Mouse (Mus musculus): ENCODE data around the gene Klrb1c.
"Not testable (repeated sequence)": the region's sequence is repeated elsewhere in the genome, so short reads cannot be mapped to it uniquely, and the experiment has no call there.

Klrb1c gene

DNA sequence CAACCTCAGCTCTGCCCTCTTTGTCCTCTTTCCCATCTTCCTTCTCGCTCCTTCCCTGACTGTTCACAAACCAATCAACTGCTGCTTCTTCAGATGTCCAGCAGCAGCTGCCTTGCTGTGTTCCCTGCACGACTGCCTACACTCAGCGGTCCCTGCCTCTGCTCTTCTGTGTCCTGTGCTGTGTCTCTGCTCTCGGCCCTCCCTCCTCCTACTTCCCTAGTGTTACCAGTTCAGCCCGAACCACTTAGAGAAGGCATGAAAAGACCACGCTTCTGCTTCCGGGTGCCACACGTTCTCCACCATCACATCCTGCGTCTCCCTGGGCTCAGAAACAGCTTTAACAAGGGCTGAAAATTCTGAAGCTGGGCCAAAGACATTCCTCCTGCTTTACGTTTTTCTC, 34.8 kb downstream of the Klrb1c start:
- DNase-seq: peak; percentile 26 to 27

DNA sequence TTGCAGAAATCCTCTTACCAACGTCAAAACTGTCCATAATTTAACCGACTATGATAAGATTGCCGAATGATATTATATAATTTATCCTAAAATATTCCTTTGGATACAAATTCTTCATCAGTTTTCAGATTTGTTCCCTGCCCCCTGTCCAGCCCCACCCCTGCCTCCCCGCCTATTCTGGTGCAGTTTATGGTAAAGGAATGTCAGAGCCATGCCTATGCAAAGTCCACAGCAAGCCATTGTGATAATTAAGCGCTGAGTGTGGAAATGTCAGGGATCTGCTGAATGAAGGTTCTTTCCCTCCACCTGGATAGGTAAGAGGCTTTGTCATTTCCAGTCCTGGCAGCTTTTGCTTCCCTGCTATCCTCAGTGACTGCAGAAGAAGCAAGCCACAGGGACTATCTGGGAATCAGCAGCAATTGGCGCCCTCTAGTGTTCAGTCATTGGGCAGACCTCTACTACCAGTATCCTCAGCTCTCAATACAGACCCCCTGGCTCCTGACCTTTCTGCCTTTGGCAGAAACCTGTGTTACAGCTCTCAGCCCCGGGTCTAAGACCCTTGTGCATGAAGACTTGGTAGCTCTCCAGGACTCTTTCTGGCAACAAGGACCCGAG, 35.3 kb downstream of the Klrb1c start:
- peak; percentile 92 to 93 for DNase-seq

DNA sequence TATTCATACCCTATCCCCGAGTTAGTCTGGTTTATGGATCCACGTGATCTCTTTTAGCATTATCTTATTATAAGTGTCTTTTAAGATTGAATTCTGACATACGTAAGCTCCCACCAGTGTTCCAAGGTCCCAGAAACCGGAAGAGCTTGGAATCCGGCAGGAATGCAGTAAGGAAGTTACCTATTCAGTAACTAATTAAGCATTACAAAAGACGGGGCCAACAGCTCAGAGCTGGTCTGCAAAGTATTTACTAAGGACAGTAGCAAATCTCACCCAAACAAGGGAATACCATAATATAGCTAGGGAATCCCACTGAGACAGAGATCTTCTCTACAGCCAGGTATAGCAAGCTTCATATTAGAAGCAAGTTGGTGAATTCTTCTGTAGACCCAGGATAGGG, 42.0 kb downstream of the Klrb1c start:
- DNase-seq: not testable (repeated sequence)

DNA sequence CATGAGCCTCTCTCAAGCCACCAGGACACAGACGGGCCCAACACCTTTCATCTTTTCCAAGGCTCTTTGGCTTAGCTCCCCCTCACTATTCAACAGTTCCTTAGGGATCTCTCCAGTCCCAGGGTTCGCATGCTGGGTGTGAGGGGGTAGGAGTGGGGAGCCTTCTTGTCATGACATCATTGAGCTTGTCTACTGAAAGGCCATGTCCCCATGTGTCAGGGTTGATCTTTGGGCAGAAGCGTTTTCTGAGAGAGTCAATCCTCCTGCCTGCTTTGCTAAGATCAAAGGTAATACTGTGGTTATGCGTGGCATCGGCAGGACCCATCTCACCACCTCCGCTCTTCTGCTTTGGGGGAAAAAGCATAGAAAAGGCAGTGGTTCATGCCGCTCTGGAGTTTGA, 51.6 kb downstream of the Klrb1c start:
- no peak for DNase-seq

DNA sequence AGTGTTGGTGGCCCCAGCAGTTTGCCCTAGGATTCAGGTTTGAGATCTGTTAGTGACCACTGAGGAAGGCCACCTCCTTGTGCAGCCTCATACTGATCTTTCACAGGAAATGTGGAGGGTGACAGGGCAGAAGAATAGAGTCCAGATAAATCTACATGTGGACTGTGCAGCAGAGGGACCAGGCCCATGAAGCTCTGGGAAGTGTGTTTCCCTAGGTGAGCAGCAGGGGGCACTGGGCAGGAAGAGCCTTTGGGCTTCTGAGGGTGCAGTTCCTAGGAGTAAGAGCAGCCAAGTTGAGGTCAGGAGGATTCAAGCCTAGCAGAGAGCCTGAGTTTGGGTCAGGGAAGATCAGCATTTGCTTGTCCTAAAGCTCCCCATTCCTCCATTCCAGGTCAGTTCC, 52.9 kb downstream of the Klrb1c start:
- DNase-seq: peak in 1 of 2 experiments; percentile 41

DNA sequence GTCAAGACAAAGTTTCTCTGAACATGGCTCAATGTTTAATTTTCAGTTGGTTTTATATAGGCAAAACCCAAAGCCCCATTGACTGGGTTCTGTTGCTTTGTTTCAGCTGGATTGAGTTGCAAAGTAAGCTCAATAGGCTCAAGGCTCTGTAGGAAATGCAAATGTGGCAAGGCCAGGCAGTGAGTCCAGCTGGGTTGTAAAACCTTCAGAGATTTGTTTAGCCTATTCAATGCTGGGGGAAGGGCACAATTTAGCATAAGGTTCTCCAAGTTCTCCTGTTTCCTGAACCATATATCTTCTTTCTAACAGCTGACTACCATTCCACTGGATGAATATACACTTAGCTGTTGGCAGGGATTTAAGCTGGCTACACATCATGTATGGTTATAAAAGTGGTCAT, 54.1 kb downstream of the Klrb1c start:
- DNase-seq: no peak

DNA sequence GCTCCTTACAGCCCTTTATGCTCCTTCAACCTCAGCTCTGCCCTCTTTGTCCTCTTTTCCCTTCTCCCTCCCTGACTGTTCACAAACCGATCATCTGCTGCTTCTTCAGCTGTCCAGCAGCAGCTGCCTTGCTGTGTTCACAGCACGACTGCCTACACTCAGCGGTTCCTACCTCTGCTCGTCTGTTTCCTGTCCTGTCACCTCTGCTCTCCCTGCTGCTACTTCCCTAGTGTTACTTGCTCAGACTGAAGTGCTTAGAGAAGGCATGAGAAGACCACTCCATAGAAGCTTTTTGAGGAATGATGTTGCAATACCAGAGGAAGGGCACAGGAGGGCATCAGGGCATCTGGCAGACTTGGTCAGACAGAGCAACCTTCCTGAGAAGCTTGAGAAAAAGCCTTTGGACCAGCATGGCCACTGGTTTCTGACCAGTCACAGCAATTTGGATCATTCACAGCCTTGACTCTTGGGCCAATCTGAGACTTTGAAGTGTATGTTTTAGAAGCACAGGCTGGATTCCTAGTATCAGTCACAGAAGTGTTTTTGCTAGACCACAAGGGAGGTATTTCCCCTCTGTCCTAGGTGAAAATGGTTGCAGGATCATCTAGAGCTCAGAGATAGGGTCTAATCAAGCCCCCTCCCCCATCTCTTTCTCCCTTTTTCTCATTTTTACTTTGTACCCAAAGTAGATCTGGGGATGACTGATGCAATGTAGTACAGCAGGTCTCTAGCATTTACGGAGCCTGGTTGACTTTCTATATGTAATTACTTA, 54.9 kb downstream of the Klrb1c start:
- no peak for DNase-seq

DNA sequence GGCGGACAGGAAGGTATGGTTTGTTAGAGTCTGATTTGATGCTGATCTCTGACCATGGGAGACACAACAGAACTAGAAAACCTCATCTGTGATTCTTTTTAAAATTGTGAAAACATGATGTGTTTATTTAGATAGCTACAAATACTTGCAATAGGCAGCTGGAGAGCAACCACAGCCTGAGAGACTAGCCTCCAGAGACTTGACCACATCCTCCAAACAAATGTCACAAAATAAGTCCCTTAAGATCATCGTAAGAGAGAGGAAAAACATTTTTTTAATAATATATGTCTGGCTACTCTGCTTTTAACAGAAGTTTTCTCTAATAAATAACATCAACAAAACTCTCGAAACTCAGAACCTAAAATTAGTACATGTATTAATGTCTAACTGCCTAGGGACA, 57.0 kb downstream of the Klrb1c start:
- DNase-seq: no peak

Measured in cerebellum, postnatal 14 days (tissue).